Mouse (Mus musculus) inflammation-experienced regulatory T-cells, adult 6 months (primary cell): ENCODE measurements around the gene Prss36. TPM values are rescaled to one million over a fixed set of nuclear protein-coding genes. Genes with fewer than 3 reads are reported as not detected.
"Not testable (repeated sequence)": the region's sequence is repeated elsewhere in the genome, so short reads cannot be mapped to it uniquely, and the experiment has no call there.

Source experiments
- ATAC-seq: one replicate; pipeline ENCODE4 v1.8.0; 2017
- polyA plus RNA-seq, 3 experiments: library from polyadenylated mRNA; unstranded; fragments of 100-300 nt; shearing (Covaris generic); gene quantifications; one replicate each; pipeline ENCODE4 v1.2.1; 2017

Prss36 gene
- polyA plus RNA-seq, result 1 to 10 TPM; 1.5 to 3.7 (median 3.0) TPM

- no peak for ATAC-seq
Observed at GRCm38 (mm10) chr7:127946470-127947023, at the start of gene Prss36. Gene Prss36 (minus strand): TSS chr7:127946725.

- ATAC-seq, result peak; percentile 93
Observed at GRCm38 (mm10) chr7:127993341-127993977, 46.9 kb upstream of the Prss36 start, which contains the start of gene Pycard. Gene Pycard (minus strand): TSS chr7:127993867.

GRCm38 (mm10) chr7:127992488-127993340, 46.2 kb upstream of the Prss36 start:
- no peak for ATAC-seq

- no peak for ATAC-seq
Observed at GRCm38 (mm10) chr7:127991643-127992487, 45.3 kb upstream of the Prss36 start.

GRCm38 (mm10) chr7:127988904-127989303, 42.4 kb upstream of the Prss36 start:
- no peak for ATAC-seq

GRCm38 (mm10) chr7:127980606-127981005, 34.1 kb upstream of the Prss36 start:
- ATAC-seq, result no peak

- ATAC-seq, result no peak
Observed at GRCm38 (mm10) chr7:127978856-127979255, 32.3 kb upstream of the Prss36 start.

- no peak for ATAC-seq
Observed at GRCm38 (mm10) chr7:127974413-127974930, 27.9 kb upstream of the Prss36 start.

GRCm38 (mm10) chr7:127967922-127968828, 21.6 kb upstream of the Prss36 start:
- ATAC-seq, result peak; percentile 61

- ATAC-seq, result peak; percentile 82
Observed at GRCm38 (mm10) chr7:127967004-127967921, 20.7 kb upstream of the Prss36 start, which contains the start of gene Fus. Gene Fus (plus strand): TSS chr7:127967457.

- ATAC-seq, result no peak
Observed at GRCm38 (mm10) chr7:127966371-127966918, 19.9 kb upstream of the Prss36 start.

- no peak for ATAC-seq
Observed at GRCm38 (mm10) chr7:127959364-127959763, 12.8 kb upstream of the Prss36 start.

- no peak for ATAC-seq
Observed at GRCm38 (mm10) chr7:127952864-127953581, 6.5 kb upstream of the Prss36 start.

- ATAC-seq, result no peak
Observed at GRCm38 (mm10) chr7:127944614-127945013, 1.9 kb downstream of the Prss36 start.

- not testable (repeated sequence) for ATAC-seq
Observed at GRCm38 (mm10) chr7:127942097-127942496, 4.4 kb downstream of the Prss36 start.

- no peak for ATAC-seq
Observed at GRCm38 (mm10) chr7:127936216-127936884, 10.2 kb downstream of the Prss36 start.

GRCm38 (mm10) chr7:127935748-127936159, 10.8 kb downstream of the Prss36 start:
- ATAC-seq, result peak; percentile 29

GRCm38 (mm10) chr7:127935028-127935722, 11.3 kb downstream of the Prss36 start:
- ATAC-seq, result peak; percentile 99
